Mouse (Mus musculus): ENCODE data around the gene 2900026A02Rik.

DNA sequence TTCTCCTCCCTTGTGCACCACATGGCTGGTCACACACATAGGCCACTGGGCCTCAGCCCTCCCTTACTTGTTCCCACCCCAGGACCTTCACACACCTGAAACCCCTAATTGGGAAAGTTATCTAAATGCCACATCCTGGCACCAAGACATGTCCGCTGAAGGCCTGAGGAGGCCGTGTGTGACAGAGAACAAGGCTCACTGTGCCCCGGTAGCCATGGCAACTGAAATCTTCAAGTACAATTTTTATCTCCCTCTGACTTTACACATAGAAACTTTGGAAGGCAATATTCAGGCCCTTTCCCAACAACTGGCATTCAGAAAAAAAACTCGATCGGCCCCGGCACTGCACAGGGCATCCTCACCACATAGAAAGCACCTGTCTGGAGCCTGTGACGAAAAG is 72.0 kb downstream of the 2900026A02Rik start:
- no peak for TF ChIP-seq POLR2A (IDR thresholded peaks at IDR 0.05; ENCODE audit: extremely low read depth, insufficient read depth, low read length)
- no peak for TF ChIP-seq CTCF (IDR thresholded peaks at IDR 0.05; ENCODE audit: low read depth, low read length)
